Mouse (Mus musculus) left cerebral cortex, adult 6 months (tissue): Measurements from ENCODE around the gene Ndufa13. TPM values are rescaled to one million over a fixed set of nuclear protein-coding genes. Genes with fewer than 3 reads are reported as not detected.

Experiments
- long read RNA-seq, 2 experiments: library from polyadenylated mRNA; unstranded; transcript quantifications; one replicate each; pipeline ENCODE4 v2.0.0; 2019 to 2020
- polyA plus RNA-seq: library from polyadenylated mRNA; unstranded; fragments of <200 nt; fragmentation: Nextera tagmentation; gene quantifications from 2 replicates; pipeline ENCODE4 v1.2.3, GENCODE M21; 2021

Ndufa13 gene
- 625 and 699 TPM in 2 replicates for polyA plus RNA-seq
- long read RNA-seq, experiment 1, partial matches to known transcripts: 122 of 124 reads
- long read RNA-seq, experiment 1, other reads (novel, unspliced or antisense): 2 of 124 reads
- long read RNA-seq, experiment 2, partial matches to known transcripts: 966 of 970 reads
- long read RNA-seq, experiment 2, other reads (novel, unspliced or antisense): 4 of 970 reads

DNA sequence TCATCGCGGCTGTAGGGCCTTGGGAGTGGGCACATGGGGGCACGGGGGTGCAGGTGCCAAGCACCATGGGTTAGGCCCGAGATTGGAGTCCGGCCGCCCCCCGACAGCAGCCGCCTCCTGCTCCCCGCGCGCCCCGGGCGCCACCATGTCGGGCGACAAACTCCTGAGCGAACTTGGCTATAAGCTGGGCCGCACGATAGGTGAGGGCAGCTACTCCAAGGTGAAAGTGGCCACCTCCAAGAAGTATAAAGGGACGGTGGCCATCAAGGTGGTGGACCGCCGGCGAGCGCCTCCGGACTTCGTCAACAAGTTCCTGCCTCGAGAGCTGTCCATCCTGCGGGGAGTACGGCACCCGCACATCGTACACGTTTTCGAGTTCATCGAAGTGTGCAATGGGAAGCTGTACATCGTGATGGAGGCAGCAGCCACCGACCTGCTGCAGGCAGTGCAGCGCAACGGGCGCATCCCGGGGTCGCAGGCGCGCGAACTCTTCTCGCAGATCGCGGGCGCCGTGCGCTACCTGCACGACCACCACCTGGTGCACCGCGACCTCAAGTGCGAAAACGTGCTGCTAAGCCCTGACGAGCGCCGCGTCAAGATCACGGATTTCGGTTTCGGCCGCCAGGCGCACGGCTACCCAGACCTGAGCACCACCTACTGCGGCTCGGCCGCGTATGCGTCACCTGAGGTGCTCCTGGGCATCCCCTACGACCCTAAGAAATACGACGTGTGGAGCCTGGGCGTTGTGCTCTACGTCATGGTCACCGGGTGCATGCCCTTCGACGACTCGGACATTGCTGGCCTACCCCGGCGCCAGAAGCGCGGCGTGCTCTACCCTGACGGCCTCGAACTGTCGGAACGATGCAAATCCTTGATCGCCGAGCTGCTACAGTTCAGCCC lies at the start of gene Ndufa13, which contains the start of the genes Tssk6 and Yjefn3:
Gene Ndufa13, minus strand, starts transcription at position 396 of the 900 bp plus-strand sequence.
Gene Tssk6, plus strand, starts transcription at position 22 of the 900 bp plus-strand sequence.
Gene Yjefn3, minus strand, starts transcription at position 550 of the 900 bp plus-strand sequence.

GRCm38 (mm10) chr8:69887289-69888243 lies 14.8 kb downstream of the Ndufa13 start, which contains the start of gene Cilp2:
TSS of gene Cilp2 (minus strand) at chr8:69887687.

Other genes starting within 250 kb of the Ndufa13 start
- 1.1 and 1.6 TPM in 2 replicates for gene Zfp964, start 248.1 kb downstream of the Ndufa13 start, polyA plus RNA-seq
- 12.8 and 14.1 TPM in 2 replicates for gene Zfp869, start 191.8 kb downstream of the Ndufa13 start, polyA plus RNA-seq
- 2.9 and 3.1 TPM in 2 replicates for gene Zfp963, start 152.6 kb downstream of the Ndufa13 start, polyA plus RNA-seq
- 0.94 TPM in 1 of 2 replicates, not detected in the other for gene Gm20422, start 127.7 kb downstream of the Ndufa13 start, polyA plus RNA-seq
- 10.8 and 15.4 TPM in 2 replicates for gene Atp13a1, start 111.4 kb downstream of the Ndufa13 start, polyA plus RNA-seq
- gene Zfp866, start 111.4 kb downstream of the Ndufa13 start, polyA plus RNA-seq: 3.0 and 4.1 TPM in 2 replicates
- gene Gmip, start 93.9 kb downstream of the Ndufa13 start, polyA plus RNA-seq: 1.8 and 2.8 TPM in 2 replicates
- gene Lpar2, start 80.1 kb downstream of the Ndufa13 start, polyA plus RNA-seq: 0.05 and 0.11 TPM in 2 replicates
- gene Pbx4, start 70.1 kb downstream of the Ndufa13 start, polyA plus RNA-seq: 59.2 and 60.8 TPM in 2 replicates
- gene Cilp2, start 14.9 kb downstream of the Ndufa13 start, polyA plus RNA-seq: 0.44 and 0.61 TPM in 2 replicates
- gene Tssk6, start 374 bp downstream of the Ndufa13 start, polyA plus RNA-seq: 1.3 and 1.8 TPM in 2 replicates
- gene Yjefn3, start 154 bp upstream of the Ndufa13 start, polyA plus RNA-seq: 48.3 and 74.4 TPM in 2 replicates
- gene Gatad2a, start 93.8 kb upstream of the Ndufa13 start, polyA plus RNA-seq: 6.8 and 8.7 TPM in 2 replicates
- gene Mau2, start 140.2 kb upstream of the Ndufa13 start, polyA plus RNA-seq: 24.8 and 37.2 TPM in 2 replicates
- 27.5 and 30.4 TPM in 2 replicates for gene Sugp1, start 140.3 kb upstream of the Ndufa13 start, polyA plus RNA-seq
- 0.18 TPM in 2 replicates for gene Tm6sf2, start 170.4 kb upstream of the Ndufa13 start, polyA plus RNA-seq
- 54.9 and 60.9 TPM in 2 replicates for gene Hapln4, start 180.9 kb upstream of the Ndufa13 start, polyA plus RNA-seq
- 109 and 132 TPM in 2 replicates for gene Ncan, start 218.3 kb upstream of the Ndufa13 start, polyA plus RNA-seq
- 34.7 and 36.6 TPM in 2 replicates for gene Nr2c2ap, start 228.8 kb upstream of the Ndufa13 start, polyA plus RNA-seq
- gene Rfxank, start 236.6 kb upstream of the Ndufa13 start, polyA plus RNA-seq: 12.7 and 15.3 TPM in 2 replicates
- 121 and 136 TPM in 2 replicates for gene Borcs8, start 236.9 kb upstream of the Ndufa13 start, polyA plus RNA-seq
- gene Mef2b, start 237.2 kb upstream of the Ndufa13 start, polyA plus RNA-seq: 0.36 and 0.38 TPM in 2 replicates